Mouse (Mus musculus) common myeloid progenitor, adult 5-6 weeks (primary cell): ENCODE measurements around the gene Glis3. TPM values are rescaled to one million over a fixed set of nuclear protein-coding genes. Genes with fewer than 3 reads are reported as not detected.

Experiments used
- ATAC-seq: replicated peaks from 2 replicates; pipeline ENCODE4 v1.8.0; 2016; ENCODE audit warnings: low read depth, mild to moderate bottlenecking, moderate TSS enrichment, inconsistent platforms; ENCODE audit not compliant: poor library complexity, severe bottlenecking
- total RNA-seq: library from RNA; stranded (forward); fragments of 200-1000, 187-1606 nt; gene quantifications from 2 replicates; pipeline ENCODE4 v1.2.3, GENCODE M21; 2017

Glis3 gene
- total RNA-seq, 1 experiment from 2014 or later, result 0.73 TPM

- ATAC-seq, result no peak
These were observed 176.9 kb downstream of the Glis3 start for GRCm38 (mm10) chr19:28503011-28503410.

- ATAC-seq, result no peak
These were observed 178.9 kb downstream of the Glis3 start for GRCm38 (mm10) chr19:28500975-28501374.

GRCm38 (mm10) chr19:28500505-28500904 lies 179.4 kb downstream of the Glis3 start:
- ATAC-seq, result no peak

- no peak for ATAC-seq
These were observed 180.1 kb downstream of the Glis3 start for GRCm38 (mm10) chr19:28499786-28500185.

- no peak for ATAC-seq
These were observed 184.0 kb downstream of the Glis3 start for GRCm38 (mm10) chr19:28495926-28496325.

GRCm38 (mm10) chr19:28493605-28494260 lies 186.1 kb downstream of the Glis3 start:
- no peak for ATAC-seq

- no peak for ATAC-seq
These were observed 201.8 kb downstream of the Glis3 start for GRCm38 (mm10) chr19:28478055-28478454.

- ATAC-seq, result no peak
These were observed 202.5 kb downstream of the Glis3 start for GRCm38 (mm10) chr19:28477326-28477863.

- ATAC-seq, result no peak
These were observed 206.3 kb downstream of the Glis3 start for GRCm38 (mm10) chr19:28473621-28474020.

GRCm38 (mm10) chr19:28471144-28471543 lies 208.7 kb downstream of the Glis3 start:
- ATAC-seq, result no peak

GRCm38 (mm10) chr19:28465779-28466178 lies 214.1 kb downstream of the Glis3 start:
- no peak for ATAC-seq

- no peak for ATAC-seq
These were observed 225.5 kb downstream of the Glis3 start for GRCm38 (mm10) chr19:28454331-28454730.

- ATAC-seq, result no peak
These were observed 226.8 kb downstream of the Glis3 start for GRCm38 (mm10) chr19:28452951-28453520.

GRCm38 (mm10) chr19:28448811-28449210 lies 231.1 kb downstream of the Glis3 start:
- ATAC-seq, result no peak

GRCm38 (mm10) chr19:28442161-28442560 lies 237.7 kb downstream of the Glis3 start:
- no peak for ATAC-seq

GRCm38 (mm10) chr19:28436457-28437148 lies 243.3 kb downstream of the Glis3 start:
- no peak for ATAC-seq

- ATAC-seq, result peak; percentile 62
These were observed 251.6 kb downstream of the Glis3 start for GRCm38 (mm10) chr19:28428220-28428816.

- peak; percentile 93 for ATAC-seq
These were observed 255.7 kb downstream of the Glis3 start for GRCm38 (mm10) chr19:28424180-28424579.

GRCm38 (mm10) chr19:28422939-28423338 lies 256.9 kb downstream of the Glis3 start:
- no peak for ATAC-seq

- no peak for ATAC-seq
These were observed 263.8 kb downstream of the Glis3 start for GRCm38 (mm10) chr19:28416069-28416468.

- no peak for ATAC-seq
These were observed 271.1 kb downstream of the Glis3 start for GRCm38 (mm10) chr19:28408787-28409186.
